Mouse (Mus musculus) kidney, adult 8-10 months (tissue): ENCODE results near the gene Aurkaip1.

Experiments
- DNase-seq, 2 experiments: peaks; one replicate each; pipeline ENCODE4 v3.0.0; 2022

Aurkaip1 gene

DNA sequence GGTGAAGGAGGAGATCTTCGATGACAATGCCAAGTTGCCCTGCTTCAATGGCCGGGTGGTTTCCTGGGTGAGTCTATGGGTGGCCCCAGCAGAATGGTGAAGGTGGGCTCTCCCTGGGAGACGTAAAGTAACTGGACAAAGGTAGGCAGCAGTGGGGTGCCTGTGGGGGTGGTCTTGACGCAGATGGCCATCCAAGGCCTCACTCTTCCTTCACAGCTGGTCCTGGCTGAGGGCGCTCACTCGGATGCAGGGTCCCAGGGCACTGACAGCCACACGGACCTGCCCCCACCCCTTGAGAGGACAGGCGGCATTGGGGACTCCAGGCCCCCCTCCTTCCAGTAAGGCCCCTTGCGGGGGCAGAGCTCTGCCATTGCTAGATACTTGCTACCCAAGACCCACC, 22.3 kb downstream of the Aurkaip1 start:
- no peak for DNase-seq

DNA sequence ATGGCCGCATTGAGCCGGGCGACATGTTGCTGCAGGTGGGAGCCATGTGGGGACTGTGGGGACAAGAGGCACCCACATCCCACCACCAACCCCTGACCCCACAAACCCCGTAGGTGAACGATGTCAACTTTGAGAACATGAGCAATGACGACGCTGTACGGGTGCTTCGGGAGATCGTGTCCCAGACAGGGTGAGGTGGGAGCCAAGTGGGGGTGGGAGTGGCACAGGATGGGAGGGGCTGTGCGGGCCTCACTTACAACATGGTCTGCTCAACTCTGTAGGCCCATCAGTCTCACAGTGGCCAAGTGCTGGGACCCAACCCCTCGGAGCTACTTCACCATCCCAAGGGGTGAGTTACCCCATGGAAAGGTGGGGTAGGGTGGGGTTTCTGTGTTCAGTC, 23.9 kb downstream of the Aurkaip1 start:
- DNase-seq: no peak

DNA sequence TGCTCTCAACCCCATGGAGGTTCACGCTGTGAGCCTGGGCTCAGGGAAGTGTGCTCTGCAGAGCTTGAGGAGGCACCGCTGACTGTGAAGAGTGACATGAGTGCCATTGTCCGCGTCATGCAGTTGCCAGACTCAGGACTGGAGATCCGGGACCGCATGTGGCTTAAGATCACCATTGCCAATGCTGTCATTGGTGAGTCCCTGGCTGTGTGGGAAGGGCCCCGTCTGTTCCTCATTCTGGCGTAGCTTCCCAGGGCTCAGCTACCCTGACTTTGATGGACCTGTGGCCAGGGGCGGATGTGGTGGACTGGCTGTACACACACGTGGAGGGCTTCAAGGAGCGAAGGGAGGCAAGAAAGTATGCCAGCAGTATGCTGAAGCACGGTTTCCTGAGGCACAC, 25.0 kb downstream of the Aurkaip1 start:
- DNase-seq: no peak

DNA sequence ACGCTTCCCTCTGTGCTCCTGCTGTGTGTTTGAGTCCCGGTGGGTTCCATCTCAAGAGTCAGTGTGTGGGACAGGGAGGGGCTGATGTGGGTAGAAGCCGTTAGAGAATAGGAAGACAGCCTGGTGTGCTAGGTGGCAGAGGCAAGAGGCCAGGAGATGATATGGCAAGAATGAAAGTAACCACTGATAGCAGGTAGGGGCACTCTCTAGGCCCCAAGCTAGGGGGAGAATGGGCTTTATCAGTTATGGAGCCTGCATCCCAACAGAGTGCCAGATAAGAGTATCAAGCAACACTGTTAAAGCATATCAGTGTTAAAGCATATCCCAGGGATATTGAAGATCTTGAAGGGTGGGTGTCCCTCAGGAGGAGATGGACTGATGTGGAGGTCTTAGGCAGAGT, 25.8 kb downstream of the Aurkaip1 start:
- no peak for DNase-seq

DNA sequence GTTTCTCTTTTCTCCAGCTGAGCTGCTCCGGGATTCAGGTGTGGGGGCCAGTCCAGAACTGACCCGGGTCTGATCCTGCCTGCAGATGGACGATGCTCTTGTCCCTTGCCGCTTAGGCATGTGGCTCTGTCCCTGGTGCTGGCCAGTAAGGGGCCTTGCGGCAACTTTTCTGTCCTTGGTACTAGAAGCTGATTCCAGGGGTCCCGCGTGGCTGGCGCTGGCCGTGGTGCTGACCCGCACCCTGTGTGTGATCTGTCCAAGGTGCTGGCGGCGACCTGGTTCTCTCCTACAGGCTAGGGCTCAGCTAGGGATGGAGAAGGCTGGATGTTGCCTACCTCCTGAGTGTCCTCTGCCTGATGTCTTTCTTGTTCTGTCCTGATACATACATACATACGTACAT, 28.2 kb downstream of the Aurkaip1 start:
- DNase-seq: no peak

DNA sequence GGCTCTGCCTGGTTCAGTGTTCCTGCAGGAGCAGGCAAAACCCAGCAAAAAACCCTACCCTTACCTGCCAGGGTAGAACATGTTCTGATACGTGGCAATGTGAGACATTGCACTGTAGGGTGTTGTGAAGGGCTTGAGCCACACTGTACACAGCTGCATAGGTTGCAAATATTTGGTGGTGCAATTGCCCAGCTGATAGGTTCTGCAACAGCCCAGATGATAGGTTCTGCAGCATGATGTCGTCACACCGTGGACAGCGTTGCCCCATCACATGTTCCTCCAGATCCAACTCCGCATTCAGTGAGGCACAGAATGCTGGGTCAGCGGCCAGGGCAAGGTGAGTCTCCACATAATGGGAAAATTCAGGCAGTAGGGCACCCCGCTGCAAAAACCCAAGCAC, 30.7 kb downstream of the Aurkaip1 start:
- DNase-seq: no peak

DNA sequence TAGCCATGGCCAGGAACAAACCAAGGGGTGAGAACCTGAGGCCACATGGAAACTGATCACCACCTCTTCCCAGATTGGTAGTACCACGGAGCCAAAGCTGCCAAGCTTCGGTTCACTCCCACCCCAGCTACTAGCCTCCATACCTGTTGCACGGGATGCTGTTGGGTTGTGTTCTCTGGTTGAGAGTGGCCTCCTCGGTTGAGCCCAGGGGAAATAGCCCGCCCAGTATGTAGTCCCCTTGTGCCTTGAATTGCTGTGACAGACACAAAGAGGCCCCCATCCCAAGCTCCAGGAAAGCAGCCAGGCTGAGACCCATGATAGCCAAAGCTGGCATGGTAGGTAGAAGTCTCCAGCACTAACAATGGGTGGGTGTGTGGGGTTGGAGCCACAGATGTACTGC, 31.9 kb downstream of the Aurkaip1 start, which contains the start of gene Tas1r3:
TSS of gene Tas1r3 (minus strand) at position 362 of the 400 bp plus-strand sequence.
- no peak for DNase-seq

DNA sequence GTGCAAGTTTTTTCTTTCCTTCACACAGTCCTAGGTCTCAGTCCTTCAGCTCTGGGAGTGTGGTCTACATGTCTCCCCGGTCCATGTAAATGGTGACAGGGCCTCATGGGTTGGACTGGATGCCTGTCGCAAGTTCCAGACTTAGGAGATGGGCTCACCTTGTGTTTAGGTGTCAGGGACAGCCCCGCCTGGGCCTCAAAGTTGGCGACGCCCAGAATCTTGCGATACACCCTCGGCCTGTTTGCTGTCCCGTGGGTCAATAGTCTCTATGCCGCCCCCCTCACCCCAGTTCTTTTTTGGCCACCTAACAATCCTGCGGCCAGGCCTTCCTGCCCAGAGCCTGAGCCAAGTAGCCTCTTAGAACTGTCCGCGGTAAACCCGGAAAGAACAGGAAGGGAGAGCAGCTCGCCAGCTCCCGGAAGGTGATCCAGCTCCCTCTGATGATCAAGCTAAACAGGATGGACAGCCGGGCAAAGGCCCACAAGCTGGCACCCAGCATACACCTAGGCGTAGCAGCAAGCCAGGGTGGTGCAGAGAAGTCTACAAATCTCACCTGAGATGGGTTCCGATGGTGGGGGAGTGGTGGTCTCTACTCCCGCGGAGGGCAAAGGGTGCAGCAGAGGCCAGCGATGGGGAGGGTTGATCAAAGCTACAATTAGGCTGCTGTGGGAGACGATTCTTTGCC, 37.7 kb downstream of the Aurkaip1 start:
- peak in 1 of 2 experiments; percentile 52 for DNase-seq

DNA sequence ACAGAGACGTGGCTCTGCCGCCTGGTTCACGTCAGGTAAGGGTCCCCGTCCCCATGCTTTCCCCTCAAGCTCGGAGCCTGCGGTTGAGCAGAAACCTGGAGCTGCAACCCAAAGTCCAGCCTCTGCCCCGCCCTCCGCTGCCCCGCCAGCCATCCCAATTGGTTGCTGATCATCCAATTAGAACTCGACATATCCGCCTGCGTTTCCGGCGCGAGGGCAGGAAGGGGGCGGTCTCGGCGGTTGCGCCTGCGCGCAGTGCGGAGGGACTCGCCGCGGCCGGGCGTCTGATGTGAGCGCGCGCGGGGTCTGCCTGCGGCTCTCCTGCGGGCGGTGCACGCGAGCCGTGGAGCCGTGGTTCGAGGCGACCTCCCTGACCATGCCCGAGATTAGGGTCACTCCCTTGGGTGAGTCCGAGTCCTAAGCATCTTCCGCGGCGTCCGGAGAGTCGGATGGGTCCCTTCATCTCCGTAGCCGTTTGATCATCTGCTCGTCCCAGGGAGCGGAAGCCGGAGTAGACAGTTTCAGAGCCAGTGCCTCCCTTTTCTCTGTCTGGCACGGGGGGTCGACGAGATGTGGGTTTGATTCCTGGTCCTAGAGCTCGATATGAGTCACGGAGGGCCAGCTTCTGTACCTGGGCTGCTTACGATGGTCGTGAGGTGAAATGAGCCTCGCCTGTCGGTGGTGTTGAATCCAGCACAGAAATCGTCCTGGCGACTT, 38.4 kb downstream of the Aurkaip1 start, which contains the start of the genes Cptp and Ints11:
TSS of gene Cptp (minus strand) at position 124 of the 717 bp plus-strand sequence.
TSS of gene Ints11 (plus strand) at position 230 of the 717 bp plus-strand sequence.
- peak; percentile 97 for DNase-seq

DNA sequence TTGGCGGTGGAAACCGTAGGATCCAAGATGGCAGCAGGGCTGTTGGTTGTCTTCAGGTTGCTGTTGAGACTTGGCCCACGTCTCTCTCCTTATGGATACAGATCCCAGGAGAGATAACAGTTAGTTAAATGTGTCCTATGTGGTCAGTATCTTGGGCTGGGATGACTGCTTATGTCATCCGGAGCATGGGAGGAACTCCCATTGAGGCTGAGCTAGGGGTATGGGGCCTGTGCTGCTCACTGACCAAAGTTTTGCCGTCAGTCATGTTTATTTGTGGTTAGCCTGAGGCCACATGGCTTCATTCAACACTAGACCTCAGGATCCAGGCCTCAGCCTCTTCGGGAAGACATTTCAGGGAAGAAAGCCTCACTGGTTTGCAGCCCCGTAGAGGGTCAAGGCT, 40.3 kb downstream of the Aurkaip1 start:
- no peak for DNase-seq
